ENCODE assay signal across 18 mouse cellular contexts in the genomic region with DNA sequence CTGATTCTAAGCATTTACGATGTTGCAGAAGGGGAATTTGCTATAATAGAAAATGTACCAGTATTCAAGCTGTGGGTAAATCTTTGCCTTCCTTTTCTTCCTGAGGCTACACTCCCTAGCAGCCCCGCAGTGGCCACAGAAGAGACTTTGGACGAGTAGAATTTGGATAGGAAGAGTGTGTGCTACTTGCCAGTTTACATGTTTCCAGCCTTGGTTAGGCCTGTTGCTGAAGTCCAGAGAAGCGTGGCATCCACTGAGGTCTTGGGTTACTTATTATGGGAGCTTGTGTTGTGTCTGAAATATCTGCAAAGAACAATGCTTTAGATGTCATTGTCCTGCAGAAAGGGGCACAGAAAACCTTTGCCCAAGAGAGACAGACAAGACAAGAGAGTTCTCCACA.
"Had no signal": no experiment of that assay in that cellular context is flagged by ENCODE, and none has a peak within 500 bp of the region (broad histone marks: within the 10 kb centered on the region; RNA-seq: fewer than 3 reads in every experiment).

No protein-coding gene starts in this region.

- H3K4me1 ChIP-seq: limb, embryonic 12.5 days; limb, embryonic 15.5 days had no signal

- H3K9me3 ChIP-seq: limb, embryonic 12.5 days; limb, embryonic 15.5 days had no signal

- ATAC-seq: intestine, postnatal 0 days; liver, postnatal 0 days; lung, postnatal 0 days had no signal

- H3K4me3 ChIP-seq: limb, embryonic 12.5 days; limb, embryonic 15.5 days had no signal

- H3K9ac ChIP-seq: limb, embryonic 12.5 days; limb, embryonic 15.5 days; liver, embryonic 14.5 days; liver, postnatal 0 days; lung, embryonic 14.5 days had no signal

- DNase-seq: left cerebral cortex, postnatal 4 days; liver, postnatal 0 days; lung, embryonic 14.5 days; midbrain, embryonic 14.5 days; right cerebral cortex, adult 18-20 months; right cerebral cortex, postnatal 14 days; right cerebral cortex, postnatal 4 days; thymus, adult 2 months; thymus, postnatal 14 days; thymus, postnatal 4 days had no signal

- H3K27ac ChIP-seq: limb, embryonic 12.5 days; limb, embryonic 15.5 days; liver, embryonic 14.5 days; macrophage; stomach, postnatal 0 days had no signal

- H3K4me2 ChIP-seq: limb, embryonic 12.5 days; limb, embryonic 15.5 days; liver, embryonic 11.5 days; lung, embryonic 14.5 days had no signal

- H3K27me3 ChIP-seq: limb, embryonic 12.5 days; limb, embryonic 15.5 days had no signal

- H3K36me3 ChIP-seq: limb, embryonic 12.5 days; limb, embryonic 15.5 days had no signal
